Mouse (Mus musculus) myocyte (in vitro differentiated cells): Measurements from ENCODE around the gene Vps72. TPM values are rescaled to one million over a fixed set of nuclear protein-coding genes. Genes with fewer than 3 reads are reported as not detected.

Experiments used
- H3K27me3 ChIP-seq: one replicate; pipeline ENCODE4 v1.6.1; 2011; ENCODE audit not compliant: control insufficient read depth, insufficient read depth, insufficient read length
- H3K36me3 ChIP-seq: one replicate; pipeline ENCODE4 v1.6.1; 2011; ENCODE audit not compliant: control insufficient read depth, insufficient read depth
- H3K4me2 ChIP-seq: one replicate; pipeline ENCODE4 v1.6.1; 2011; ENCODE audit warnings: low read depth, control low read depth
- H3K4me3 ChIP-seq: one replicate; pipeline ENCODE4 v1.5.1; 2011; ENCODE audit warnings: mild to moderate bottlenecking, control low read depth, moderate library complexity
- H3K79me2 ChIP-seq: one replicate; pipeline ENCODE4 v1.6.1; 2011; ENCODE audit not compliant: control insufficient read depth, insufficient read depth
- H3ac ChIP-seq: one replicate; pipeline ENCODE4 v1.6.1; 2011; ENCODE audit not compliant: control insufficient read depth, insufficient read length
- CEBPB ChIP-seq: IDR thresholded peaks from 2 replicates; pipeline ENCODE4 v1.6.1; 2011; ENCODE audit warnings: mild to moderate bottlenecking, moderate library complexity; ENCODE audit not compliant: poor library complexity, insufficient read depth, severe bottlenecking
- E2F4 ChIP-seq: IDR thresholded peaks from one replicate; pipeline ENCODE4 v1.6.1; 2011; ENCODE audit warnings: mild to moderate bottlenecking, control low read depth, moderate library complexity; ENCODE audit not compliant: insufficient read depth
- MAX ChIP-seq: IDR thresholded peaks from one replicate; pipeline ENCODE4 v1.6.1; 2011; ENCODE audit warnings: low read depth, mild to moderate bottlenecking, control low read depth
- MYOD1 ChIP-seq, 3 experiments: IDR thresholded peaks; one replicate each; pipeline ENCODE4 v1.6.1; 2011; ENCODE audit warnings: control low read depth in 2 of 3, low read depth in 2 of 3, mild to moderate bottlenecking in 2 of 3, moderate library complexity in 1 of 3; ENCODE audit not compliant: insufficient read length in 2 of 3, control insufficient read depth in 1 of 3
- MYOG ChIP-seq, 3 experiments: IDR thresholded peaks; one replicate each; pipeline ENCODE4 v1.6.1; 2011; ENCODE audit warnings: control low read depth in 2 of 3, low read depth in 2 of 3, mild to moderate bottlenecking in 2 of 3; ENCODE audit not compliant: insufficient read length in 2 of 3, control insufficient read depth in 1 of 3, insufficient read depth in 1 of 3
- POLR2A ChIP-seq: IDR thresholded peaks from one replicate; pipeline ENCODE4 v1.6.1; 2011; ENCODE audit warnings: low read depth, mild to moderate bottlenecking, control low read depth, moderate library complexity; ENCODE audit not compliant: insufficient read length
- POLR2AphosphoS2 ChIP-seq: IDR thresholded peaks from one replicate; pipeline ENCODE4 v1.6.1; 2011; ENCODE audit warnings: low read depth, control low read depth; ENCODE audit not compliant: insufficient read length
- REST ChIP-seq: IDR thresholded peaks from one replicate; pipeline ENCODE4 v1.6.1; 2011; ENCODE audit warnings: mild to moderate bottlenecking, control low read depth, moderate library complexity; ENCODE audit not compliant: insufficient read depth, insufficient read length
- SRF ChIP-seq: IDR thresholded peaks from one replicate; pipeline ENCODE4 v1.6.1; 2011; ENCODE audit warnings: low read depth; ENCODE audit not compliant: control insufficient read depth, insufficient read length
- TCF12 ChIP-seq: IDR thresholded peaks from one replicate; pipeline ENCODE4 v1.6.1; 2011; ENCODE audit warnings: mild to moderate bottlenecking, control low read depth; ENCODE audit not compliant: poor library complexity, insufficient read depth, severe bottlenecking
- TCF3 ChIP-seq: IDR thresholded peaks from one replicate; pipeline ENCODE4 v1.6.1; 2011; ENCODE audit warnings: low read depth, control low read depth; ENCODE audit not compliant: insufficient read length
- USF1 ChIP-seq: IDR thresholded peaks from one replicate; pipeline ENCODE4 v1.6.1; 2011; ENCODE audit warnings: low read depth, mild to moderate bottlenecking, control low read depth, moderate library complexity
- polyA plus RNA-seq: library from polyadenylated mRNA; unstranded; fragments of >200 nt; fragmentation: generic; extraction: Trizol; gene quantifications from one replicate; pipeline ENCODE4 v1.2.1, GENCODE M21; 2012; ENCODE audit warnings: missing spikeins

Gene Vps72
- polyA plus RNA-seq = 85.6 TPM

- no peaks in the 10 kb centered on the region for H3K27me3 ChIP-seq
- peak within 1 kb of the TSS; percentile 63 for H3K4me2 ChIP-seq
- peak within 1 kb of the TSS; percentile 73 for H3K4me3 ChIP-seq
- TF ChIP-seq MYOD1 (IDR thresholded peaks at IDR 0.05; ENCODE audit: control insufficient read depth in 1 of 3, insufficient read length in 2 of 3, low read depth in 2 of 3) (no peak), SRF (peak; percentile 85), REST (no peak), TCF12 (no peak), USF1 (no peak), MAX (no peak), POLR2A (peak; percentile 64), MYOG (IDR thresholded peaks at IDR 0.05; ENCODE audit: control insufficient read depth in 1 of 3, insufficient read depth in 1 of 3, insufficient read length in 2 of 3, low read depth in 2 of 3) (peak in 1 of 3 experiments; percentile 22), CEBPB (0 out of 2 replicates have a peak, but pooled peaks have one; percentile 1), TCF3 (no peak), E2F4 (no peak), POLR2AphosphoS2 (peak; percentile 32)
- H3K79me2 ChIP-seq = peaks cover 30% of the 10 kb centered on the region
- H3K36me3 ChIP-seq = no peaks in the 10 kb centered on the region
- H3ac ChIP-seq = peak within 1 kb of the TSS; percentile 5
These were observed at the start of gene Vps72 for GRCm38 (mm10) chr3:95110911-95111726. Vps72 (plus strand) TSS chr3:95111022.

- TF ChIP-seq TCF12 (no peak), TCF3 (no peak), SRF (no peak), POLR2AphosphoS2 (no peak), MAX (no peak)
- H3K27me3 ChIP-seq = no peaks in the 10 kb centered on the region
- no peak overlapping the region for H3K4me3 ChIP-seq
- no peaks in the 10 kb centered on the region for H3K79me2 ChIP-seq
- H3ac ChIP-seq = no peak overlapping the region
- no peak overlapping the region for H3K4me2 ChIP-seq
- H3K36me3 ChIP-seq = peaks cover 54% of the 10 kb centered on the region
These were observed 47.1 kb upstream of the Vps72 start for GRCm38 (mm10) chr3:95063741-95064140.

DNA sequence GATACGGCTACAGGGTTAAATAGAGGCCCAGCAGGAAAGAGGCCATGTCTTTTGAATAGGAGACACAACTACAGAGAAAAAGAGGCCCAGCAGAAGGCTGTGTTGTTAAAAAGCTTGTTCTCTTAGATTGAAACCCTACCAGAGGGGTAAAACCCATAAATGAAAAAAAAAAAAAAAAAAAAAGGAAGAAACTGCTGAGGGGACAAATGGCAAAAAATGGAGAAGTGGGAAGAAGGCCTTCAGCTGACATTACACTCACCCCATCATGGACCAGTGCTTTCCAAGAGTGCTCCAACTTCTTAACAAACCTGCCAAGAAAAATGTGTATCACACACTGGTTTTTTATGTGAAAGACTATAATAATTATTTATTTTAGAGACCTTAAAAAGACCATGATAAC lies 45.3 kb upstream of the Vps72 start:
- H3K27me3 ChIP-seq = no peaks in the 10 kb centered on the region
- no peak overlapping the region for H3ac ChIP-seq
- no peak for TF ChIP-seq POLR2AphosphoS2
- TF ChIP-seq CEBPB = no peak
- peaks cover 61% of the 10 kb centered on the region for H3K36me3 ChIP-seq
- no peak overlapping the region for H3K4me3 ChIP-seq
- no peak overlapping the region for H3K4me2 ChIP-seq
- H3K79me2 ChIP-seq = no peaks in the 10 kb centered on the region

- Histone ChIP-seq H3K4me3 (no peak overlapping the region), H3ac (no peak overlapping the region), H3K36me3 (peaks cover 61% of the 10 kb centered on the region), H3K4me2 (peak overlapping the region; percentile 12), H3K27me3 (no peaks in the 10 kb centered on the region), H3K79me2 (no peaks in the 10 kb centered on the region)
- TF ChIP-seq REST = no peak
- peak; percentile 65; the same call in 1 of the 2 replicates for TF ChIP-seq CEBPB
- TF ChIP-seq POLR2A = no peak
- TF ChIP-seq MYOG (IDR thresholded peaks at IDR 0.05; ENCODE audit: control insufficient read depth in 1 of 3, insufficient read depth in 1 of 3, insufficient read length in 2 of 3, low read depth in 2 of 3) = peak in 1 of 3 experiments; percentile 34
- TF ChIP-seq TCF12 = no peak
- no peak for TF ChIP-seq TCF3
- no peak for TF ChIP-seq MAX
- no peak for TF ChIP-seq USF1
- no peak for TF ChIP-seq POLR2AphosphoS2
These were observed 44.7 kb upstream of the Vps72 start for GRCm38 (mm10) chr3:95066095-95066494.

- Histone ChIP-seq H3K27me3 (no peaks in the 10 kb centered on the region), H3K4me2 (peak overlapping the region; percentile 12)
These were observed 44.3 kb upstream of the Vps72 start for GRCm38 (mm10) chr3:95066570-95066969.

More at GRCm38 (mm10) chr3:95066570-95066969, 44.3 kb upstream of the Vps72 start:
- Histone ChIP-seq H3K4me3 (no peak overlapping the region), H3K79me2 (no peaks in the 10 kb centered on the region), H3ac (no peak overlapping the region), H3K36me3 (peaks cover 61% of the 10 kb centered on the region)
- TF ChIP-seq POLR2AphosphoS2 (no peak), MAX (no peak), POLR2A (no peak), TCF12 (no peak), TCF3 (no peak), SRF (no peak), MYOD1 (IDR thresholded peaks at IDR 0.05; ENCODE audit: control insufficient read depth in 1 of 3, insufficient read length in 2 of 3, low read depth in 2 of 3) (no peak), CEBPB (peak; percentile 69)
